Mouse (Mus musculus) embryo, embryonic 10.5 days (tissue): ENCODE data around the gene Ifnk.

Experiments
- DNase-seq: peaks from one replicate; pipeline ENCODE4 v3.0.0-alpha.2; 2015; ENCODE audit warnings: low spot score

Ifnk gene

GRCm38 (mm10) chr4:35189794-35190193 lies 37.9 kb downstream of the Ifnk start:
- no peak for DNase-seq

DNA sequence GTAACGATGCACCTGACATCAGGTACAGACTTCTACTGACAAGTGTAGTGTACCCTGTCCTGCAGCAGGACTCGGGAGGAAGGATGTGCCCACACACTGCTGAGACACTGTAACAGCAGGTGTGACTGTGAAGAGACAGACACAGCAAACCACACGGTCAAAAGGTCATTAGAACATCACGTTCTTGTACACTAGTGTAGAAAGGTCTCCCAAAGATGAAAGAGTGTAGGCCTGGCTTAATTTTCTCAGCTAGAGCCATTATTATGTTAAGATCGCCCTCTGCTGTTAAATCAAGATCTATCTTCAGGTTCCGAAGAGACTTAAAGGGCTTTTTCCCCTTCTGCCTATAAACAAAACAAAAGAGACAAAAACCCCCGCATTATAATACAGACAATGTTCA lies 40.9 kb downstream of the Ifnk start:
- DNase-seq = peak; percentile 63

GRCm38 (mm10) chr4:35201700-35202099 lies 49.8 kb downstream of the Ifnk start:
- DNase-seq = no peak
